Mouse (Mus musculus) embryo, embryonic 10.5 days (tissue): ENCODE data around the gene Sept9.

Experiments used
- DNase-seq: peaks from one replicate; pipeline ENCODE4 v3.0.0-alpha.2; 2015; ENCODE audit warnings: low spot score

Sept9 gene

DNA sequence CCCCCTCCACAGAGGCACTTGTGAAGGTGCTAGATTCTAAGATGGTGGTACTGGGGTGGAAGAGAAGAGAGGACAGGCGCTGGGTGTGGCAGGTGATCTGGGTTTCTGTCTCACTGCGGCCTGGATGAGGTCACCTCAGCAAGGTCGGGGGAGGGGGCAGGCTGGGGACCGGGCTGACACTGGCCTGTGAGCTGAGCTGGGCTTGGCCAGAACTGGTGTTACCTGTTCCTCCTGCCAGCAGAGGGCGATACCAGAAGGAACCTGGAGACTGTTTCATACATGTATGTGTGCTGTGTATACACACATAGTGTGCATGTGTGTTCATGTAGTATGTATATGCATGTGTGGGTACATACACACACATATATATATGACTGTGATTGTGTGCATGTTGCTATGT, 23.2 kb upstream of the Sept9 start:
- DNase-seq: peak; percentile 58

DNA sequence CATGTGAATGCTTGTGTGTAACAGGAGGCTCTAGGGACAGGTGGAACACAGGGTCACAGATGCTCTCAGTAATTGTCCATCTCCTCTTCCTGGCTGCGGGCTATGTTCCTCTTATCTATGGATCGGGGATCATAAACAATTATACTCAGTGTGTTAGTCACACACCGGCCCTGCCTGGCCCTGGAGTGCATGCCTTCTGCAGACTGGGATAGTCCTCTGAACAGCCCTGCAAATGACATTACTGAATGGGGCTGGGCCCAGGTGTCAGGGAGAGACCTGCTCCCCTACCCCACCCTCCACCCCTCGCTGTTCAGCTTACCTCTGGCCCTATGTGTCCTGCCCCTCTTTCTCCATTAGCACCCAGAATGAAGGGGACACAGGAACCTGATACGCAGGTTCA, 22.6 kb upstream of the Sept9 start:
- no peak for DNase-seq

DNA sequence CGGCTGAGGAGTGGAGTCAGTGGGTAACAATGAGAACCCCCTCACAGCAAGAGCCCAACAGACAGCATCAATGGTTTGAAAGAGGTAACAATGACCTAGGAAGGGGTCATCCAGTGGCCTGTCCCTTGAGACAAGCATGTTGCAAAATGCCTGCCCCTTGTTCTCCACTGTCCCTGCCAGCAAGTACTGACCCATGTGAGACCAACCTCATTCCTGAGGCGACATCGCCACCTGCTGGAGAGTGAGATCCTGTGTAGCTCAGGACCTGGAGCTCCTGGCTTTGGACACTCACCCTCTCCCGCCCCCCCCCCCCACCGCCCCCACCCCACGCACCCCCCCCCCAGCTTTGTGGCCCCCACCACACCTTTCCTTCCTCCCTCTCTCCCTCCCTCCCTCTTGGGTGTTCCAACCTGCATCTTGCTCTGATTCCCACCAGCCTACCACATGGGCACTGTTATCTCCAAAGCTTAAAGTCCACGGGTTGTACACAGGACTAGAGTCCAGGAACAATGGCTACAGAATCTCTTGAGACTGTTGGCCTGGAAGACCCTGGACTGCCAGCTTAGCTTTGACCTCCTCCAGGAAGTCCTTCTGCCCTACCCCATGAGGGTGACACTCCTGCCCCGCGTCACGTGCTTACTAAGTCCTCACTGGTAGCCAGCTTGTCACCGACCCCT, 22.0 kb upstream of the Sept9 start:
- peak; percentile 91 for DNase-seq

DNA sequence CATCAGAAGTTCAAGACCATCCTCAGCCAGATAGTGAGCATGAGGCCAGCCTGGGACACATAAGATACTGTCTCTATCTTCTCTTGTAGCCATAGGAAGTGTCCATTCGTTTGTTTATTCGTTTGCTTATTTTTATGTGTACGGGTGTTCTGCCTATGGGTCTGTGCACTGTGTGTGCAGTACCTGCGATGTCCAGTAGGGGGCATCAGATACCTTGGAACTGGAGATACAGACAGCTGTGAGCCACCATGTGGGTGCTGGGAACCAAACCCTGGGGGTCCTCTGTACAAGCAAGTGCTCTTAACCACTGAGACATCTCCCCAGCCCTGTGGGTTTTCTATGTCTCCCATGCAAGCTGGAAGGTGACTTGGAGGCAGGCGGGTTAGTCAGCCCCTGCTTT, 19.6 kb upstream of the Sept9 start:
- no peak for DNase-seq

DNA sequence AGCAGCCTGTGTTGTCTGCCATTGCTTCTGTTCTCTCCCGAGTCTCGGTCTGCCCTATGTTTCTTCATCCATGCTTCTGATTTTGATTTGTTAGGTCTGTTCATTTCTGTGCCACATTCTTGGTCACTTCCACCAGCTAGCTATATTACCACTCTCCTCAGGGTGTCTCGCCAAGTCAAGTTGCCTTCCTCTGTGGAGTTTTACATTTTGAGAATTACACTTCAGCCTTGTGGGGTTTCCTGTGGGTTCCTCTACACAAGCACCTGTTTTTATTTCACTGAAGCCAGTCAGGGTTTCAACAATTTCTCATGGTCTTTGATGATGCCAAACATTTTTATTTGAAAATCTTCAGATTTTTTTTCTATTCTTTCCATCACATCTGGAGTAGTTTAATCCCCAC, 16.7 kb upstream of the Sept9 start:
- DNase-seq: no peak

DNA sequence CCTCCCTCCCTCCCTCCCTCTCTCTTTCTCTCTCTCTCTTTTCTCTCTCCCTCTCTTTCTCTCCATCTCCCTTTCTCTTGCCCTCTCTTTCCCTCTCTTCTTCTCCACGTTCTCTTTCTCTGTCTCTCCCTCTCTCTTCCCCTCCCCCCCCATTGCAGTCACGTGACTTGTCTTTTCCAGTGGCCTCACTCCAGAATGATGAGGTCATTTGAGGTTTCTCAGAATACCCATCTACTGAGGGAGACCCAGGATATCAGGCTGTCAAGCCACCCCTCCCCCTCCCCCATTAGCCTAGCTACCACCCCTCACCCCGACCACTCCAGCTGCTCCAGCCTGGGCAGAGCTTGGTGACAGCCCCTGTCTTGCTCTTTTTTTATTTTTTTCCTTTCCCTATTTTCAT, 16.2 kb upstream of the Sept9 start:
- no peak for DNase-seq

DNA sequence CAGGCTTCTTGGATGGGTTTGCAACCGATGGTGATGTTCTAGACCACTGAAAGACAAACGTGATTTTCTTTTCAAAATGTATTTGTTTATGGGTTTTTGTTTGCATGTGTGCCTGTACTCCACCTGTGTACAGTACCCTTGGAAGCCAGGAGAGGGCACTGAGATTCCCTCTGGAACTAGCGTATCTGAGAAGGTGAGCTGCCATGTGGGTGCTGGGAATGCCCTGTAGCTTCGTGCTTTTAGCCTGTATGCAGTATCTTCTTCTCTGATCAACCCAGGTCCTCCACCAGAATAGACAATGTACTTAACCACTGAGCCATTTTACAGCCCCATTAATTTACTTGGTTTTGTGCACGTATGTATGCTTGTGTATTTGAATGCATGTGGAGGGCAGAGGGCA, 15.6 kb upstream of the Sept9 start:
- DNase-seq: no peak

DNA sequence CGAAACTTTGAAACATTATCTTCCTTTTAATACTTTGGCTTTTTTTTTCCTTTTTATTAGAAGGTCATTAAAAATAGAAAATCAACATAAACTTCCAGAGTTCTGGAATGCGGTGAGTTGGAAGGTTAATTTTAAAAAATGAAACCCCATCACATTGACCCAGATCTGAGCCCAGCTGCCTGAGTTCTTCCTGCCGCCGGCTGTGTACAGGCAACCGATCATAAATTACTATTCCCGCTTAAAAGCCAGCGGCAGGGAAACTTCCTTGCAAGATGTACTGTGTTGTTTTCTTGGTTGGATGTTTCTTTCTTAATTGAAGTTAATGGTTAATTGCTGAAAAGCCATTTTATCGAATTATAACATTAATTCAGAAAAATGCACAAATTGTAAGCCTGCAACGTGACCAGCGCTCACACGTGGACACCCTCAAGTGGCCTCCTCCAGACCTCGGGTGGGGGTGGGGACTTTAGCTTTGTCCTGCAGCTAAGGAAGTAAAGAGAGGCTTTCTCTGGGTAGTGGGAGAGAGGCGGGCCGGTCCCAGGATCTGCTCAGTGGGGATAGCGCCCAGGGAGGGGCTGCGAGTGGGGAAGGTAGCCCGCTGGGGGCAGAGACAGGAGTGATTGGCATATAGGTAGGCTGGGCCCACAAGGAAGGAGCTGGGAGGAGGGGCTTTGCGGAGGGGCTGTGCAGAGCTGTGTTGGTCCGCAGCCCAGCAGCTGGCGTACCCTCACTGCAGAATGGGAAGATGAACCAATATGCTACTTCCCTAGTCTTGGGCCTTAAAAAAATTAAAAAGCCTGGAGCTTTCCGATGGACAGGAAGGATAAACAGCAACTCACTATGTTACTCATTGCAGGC, 14.2 kb upstream of the Sept9 start:
- DNase-seq: peak; percentile 45

DNA sequence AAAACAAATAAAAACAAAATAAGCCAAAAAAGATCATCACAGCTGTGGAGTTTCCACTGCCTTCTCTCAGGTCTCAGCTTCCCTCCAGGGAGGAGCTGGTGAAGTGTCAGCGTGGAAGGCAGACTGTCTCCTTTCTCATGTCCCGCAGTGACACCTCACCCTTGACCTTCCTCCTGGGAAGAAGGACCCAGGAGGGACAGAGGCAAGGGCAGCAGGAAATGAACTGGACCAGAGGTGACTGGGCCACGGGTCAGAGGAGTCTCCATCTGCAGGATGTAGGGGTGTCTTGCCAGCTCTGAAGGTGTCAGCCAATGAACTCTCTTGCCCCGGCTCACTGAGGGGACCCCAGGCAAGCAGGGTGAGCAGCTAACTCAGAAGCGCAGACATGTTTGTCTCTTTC, 7.9 kb upstream of the Sept9 start:
- no peak for DNase-seq

DNA sequence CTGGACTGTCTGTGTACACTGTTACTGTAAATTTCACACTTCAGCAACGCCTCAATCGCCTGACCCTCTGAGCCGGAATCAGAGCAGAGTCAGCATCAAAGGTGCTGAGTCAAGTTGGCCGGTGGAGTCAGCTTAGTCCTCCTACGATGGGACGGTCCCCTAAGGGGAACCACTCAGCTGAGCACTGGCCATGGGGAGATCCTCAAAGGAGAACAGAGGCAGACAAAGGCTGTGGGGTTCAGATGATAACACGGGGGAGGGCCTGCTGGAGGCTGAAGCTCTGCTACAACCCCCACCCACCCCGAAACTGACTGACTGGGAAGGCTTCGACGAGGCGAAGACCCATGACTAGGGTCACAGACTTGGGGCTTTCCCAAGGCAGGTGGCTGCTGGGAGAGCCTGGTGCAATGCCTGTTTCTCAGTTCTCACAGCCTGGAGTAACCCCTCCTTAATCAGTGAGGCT, 5.0 kb upstream of the Sept9 start:
- no peak for DNase-seq

DNA sequence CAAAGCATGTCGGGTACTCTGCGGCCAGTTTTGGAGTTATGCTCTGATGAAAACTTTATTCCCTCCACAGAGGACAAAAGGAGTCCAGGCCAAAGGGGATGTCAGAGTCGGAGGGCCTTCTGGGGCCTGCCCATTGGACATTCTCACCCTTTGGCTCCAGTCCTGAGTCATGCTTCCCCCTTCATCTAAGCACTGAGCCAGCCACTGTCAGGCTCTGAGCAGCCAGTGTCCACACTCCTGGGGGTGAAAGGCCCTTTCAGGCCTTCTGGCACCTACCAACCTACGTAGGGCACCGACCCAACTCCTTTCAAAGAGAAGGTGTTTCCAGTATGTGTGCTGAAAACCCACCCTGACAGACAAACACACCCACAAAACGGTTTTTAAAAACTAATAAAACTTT, 3.8 kb upstream of the Sept9 start:
- DNase-seq: no peak

DNA sequence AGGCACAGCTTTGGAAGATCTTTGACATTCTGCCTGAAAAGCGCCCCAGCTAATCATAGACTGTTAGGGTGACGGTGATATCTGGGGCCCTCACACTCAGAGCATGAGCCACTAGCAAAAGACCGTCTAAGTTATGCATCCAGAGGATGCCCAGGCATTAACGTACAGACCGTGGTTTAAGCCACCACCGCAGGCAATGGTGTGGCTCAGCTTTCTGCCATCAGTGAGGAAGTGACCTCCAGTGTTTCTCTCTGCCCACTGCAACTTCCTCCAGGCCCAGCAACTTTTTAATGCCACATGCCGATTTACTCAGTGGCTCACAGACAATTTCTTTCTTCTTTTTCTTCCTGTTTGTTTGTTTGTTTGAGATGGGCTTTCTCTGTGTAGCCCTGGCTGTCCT, 2.8 kb upstream of the Sept9 start:
- no peak for DNase-seq

DNA sequence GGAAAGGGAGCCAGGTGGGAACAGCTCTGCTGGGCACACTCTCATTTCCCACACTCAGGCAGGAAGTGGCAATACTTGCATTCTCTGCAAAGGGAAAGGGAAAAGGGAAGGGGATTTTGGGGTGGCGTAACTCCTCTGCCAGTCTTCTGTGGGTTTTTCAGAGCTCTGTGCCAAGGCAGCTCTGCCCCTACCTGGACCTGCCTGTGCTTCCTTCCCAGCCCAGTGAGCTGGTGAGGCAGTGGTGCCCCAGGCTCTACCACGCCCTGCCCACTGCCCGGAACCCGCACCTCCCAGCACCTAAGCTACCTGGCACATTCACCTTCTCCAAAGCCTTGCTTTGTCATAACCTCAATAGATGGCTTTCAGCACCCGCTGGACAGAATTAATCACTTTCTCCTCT, 1.3 kb upstream of the Sept9 start:
- DNase-seq: no peak

DNA sequence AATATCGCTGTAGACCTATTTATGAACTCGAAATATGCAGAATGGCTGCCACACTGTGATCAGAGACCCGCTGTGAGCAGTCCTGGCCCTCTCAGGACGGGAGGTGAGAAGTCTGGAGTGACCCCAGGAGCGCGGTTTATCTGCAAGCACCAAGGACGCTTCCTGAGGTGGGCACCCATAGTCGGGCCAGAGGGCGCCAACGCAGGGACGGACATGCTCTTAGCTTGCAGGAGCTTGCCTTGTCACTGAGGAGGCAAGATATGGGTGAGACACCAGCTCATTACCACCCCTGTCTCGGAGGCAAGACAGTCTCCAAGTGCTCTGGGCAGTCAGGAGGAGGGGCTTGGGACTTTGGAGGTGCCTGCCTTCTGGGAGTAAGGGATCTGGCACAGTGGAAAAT, 2.4 kb downstream of the Sept9 start:
- DNase-seq: no peak

DNA sequence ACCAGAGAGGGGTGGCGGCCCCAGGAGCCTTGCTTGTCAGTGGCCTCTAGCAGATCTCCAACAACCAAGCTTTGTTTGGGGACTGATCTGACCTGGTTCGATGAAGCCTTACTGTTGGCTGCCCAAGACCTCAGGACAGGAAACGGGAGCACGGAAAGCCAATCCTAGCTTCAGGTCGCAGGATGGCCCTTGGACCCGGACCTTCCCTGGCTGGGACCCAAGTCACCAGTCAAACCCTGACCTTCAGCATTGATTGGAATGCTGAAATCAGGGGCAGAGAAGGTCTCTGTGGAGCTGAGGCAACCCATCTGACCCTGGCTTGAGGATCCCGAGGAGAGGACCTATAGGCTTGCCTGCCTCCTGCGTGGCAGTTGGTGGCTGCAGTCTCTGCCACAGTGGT, 5.1 kb downstream of the Sept9 start:
- DNase-seq: no peak

DNA sequence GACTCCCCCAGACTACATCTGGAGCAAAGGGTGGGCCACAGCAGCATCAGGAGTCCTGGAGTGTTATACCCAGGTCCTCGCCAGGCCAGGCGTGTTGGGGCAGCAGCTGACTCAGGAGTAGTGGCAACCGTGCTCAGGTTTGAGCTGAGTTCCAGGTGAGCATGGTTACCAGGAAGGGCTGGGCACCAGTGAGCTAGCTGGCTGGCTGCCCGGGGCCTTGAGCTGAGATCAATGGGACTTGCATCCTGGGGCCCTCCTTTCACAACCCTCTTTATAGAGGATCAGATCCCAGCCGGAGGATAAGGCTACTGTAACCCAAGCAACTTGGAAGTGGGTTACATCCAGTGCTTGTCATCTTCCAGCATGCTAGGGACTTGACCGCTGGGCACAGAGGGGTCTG, 5.6 kb downstream of the Sept9 start:
- DNase-seq: no peak

DNA sequence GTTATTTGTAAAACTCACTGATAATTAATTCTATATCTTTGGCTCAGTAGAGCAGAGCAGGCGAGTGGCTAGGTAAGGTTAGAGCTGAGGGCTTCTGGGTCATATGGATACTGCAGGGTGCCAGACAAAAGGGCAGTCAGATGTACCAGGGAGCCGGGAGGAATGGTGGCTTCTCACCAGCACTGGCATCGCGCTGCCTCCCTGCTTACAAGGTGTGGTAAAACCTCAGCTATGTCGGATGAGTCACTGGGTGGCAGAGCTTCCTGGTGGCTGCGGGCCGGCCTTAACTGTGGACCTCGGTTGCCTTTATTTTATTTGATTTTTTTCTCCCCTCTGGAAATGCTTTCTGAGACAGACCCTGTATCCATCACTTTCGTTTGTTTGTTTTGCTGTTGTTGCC, 6.0 kb downstream of the Sept9 start:
- no peak for DNase-seq

DNA sequence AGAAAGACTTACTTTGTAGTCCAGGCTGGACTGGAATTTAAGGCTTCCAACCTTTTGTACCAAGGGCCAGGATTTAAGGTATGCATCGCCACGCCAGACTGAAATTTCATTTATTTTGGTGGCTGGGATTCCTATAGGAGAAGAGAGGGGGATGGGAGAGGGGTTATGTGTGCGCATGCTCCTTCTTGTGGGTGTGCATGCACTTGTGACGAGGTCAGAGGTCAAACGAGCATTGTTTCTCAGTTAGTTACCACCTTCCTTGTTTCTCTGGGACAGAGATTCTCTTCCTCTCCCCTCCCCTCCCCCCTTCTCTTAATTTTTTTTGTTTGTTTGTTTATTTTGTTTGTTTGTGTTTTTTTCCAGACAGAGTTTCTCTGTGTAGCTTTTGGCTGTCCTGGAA, 8.0 kb downstream of the Sept9 start:
- peak; percentile 28 for DNase-seq

DNA sequence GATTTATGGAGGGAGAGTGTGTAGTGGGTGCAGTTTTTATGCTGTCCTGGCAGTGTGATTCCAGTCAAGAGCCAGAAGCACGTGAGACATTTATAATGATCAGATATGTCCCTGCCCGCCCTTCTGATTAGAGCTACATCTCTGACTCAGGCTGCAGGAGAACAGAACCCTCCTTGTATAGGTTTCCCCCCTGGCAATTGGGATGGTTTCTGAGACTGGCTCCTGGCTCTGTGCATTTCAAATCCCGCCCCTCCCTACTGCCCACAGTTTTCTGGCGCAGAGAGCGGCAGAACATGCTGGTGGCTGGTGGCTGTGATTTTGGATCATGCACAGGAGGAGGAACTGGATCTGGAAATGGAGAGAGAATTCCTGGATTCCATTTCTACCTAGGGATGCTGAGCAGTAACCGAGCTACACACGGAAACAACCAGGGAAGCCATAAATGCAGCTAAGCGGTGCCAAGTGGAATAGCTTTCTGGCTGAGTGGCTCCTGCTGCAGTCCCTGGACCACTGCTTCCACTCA, 8.8 kb downstream of the Sept9 start:
- DNase-seq: no peak

DNA sequence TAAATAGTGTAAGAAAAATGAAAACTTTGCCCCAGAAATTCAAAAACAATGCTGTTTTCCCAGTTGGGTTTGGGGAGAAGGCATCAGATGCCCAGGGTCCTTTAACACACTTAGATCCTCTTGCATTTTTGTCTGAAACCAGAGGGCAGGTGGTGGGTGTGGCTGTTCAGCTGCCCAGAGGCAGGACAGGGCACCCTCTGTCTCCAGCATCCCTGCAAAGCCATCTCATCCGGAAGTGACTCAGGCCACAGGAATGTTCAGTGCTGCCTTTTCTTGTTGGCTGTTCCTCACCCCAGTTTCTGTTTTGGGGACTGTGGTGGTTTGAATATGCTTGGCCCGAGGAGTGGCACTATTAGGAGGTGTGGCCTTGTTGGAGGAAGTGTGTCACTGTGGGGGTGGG, 17.3 kb downstream of the Sept9 start:
- DNase-seq: no peak

DNA sequence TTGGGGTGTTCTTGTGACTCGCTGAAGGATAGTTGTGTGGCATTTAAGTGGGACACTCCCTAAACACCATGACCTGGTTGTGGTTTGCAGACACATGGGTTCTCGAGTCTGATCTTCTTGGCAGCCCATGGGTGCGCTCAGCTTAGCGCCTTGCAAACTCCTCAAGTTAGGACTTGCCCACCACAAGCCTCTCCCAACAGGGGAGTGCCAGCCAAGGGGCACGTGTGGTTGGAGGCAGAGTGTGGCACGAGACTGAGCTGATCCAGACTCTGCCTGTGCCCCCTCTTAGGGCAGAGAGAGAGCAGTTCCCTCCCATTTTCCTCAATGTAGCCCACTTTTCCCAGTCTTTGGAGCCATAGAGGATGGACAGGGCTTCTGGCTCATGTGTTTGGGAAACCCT, 18.6 kb downstream of the Sept9 start:
- no peak for DNase-seq

DNA sequence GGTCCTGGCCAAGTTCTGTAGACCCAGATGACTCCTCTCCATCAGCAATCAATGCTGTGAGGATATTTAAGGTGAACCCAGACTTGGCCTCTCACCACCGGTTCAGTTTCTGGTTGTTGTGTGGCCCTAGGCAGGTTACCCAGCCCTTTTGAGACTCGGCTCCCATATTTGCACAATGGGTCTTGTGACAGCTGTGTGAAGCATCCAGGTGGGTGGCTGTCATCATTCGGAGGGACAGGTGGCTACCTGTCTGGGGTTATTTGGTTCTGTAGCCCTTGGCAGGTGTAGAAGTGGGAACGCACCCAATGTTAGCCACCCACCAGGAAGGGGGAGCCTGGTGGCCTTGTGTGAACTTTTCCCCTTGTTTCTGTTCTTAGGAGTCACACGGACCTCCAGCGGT, 19.0 kb downstream of the Sept9 start:
- no peak for DNase-seq

DNA sequence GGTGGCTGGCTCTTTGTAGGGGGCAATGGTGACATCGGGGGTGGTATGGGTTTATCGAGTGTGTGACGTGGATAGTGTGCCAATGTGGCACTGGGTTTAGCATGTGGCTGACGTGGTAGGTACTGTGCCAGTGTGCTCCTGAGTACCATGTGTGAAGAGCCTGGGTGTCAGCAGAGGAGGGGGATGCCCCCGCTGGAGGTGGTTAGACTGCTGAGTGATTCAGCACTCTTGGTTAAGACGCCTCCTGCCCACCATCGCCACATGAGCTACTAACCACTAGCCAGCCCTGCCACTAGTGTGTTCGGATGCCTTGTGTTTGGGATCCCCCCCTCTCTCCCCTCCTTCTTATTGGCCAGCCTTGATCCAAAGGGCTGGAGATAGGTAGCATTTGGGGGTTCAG, 21.3 kb downstream of the Sept9 start:
- no peak for DNase-seq

DNA sequence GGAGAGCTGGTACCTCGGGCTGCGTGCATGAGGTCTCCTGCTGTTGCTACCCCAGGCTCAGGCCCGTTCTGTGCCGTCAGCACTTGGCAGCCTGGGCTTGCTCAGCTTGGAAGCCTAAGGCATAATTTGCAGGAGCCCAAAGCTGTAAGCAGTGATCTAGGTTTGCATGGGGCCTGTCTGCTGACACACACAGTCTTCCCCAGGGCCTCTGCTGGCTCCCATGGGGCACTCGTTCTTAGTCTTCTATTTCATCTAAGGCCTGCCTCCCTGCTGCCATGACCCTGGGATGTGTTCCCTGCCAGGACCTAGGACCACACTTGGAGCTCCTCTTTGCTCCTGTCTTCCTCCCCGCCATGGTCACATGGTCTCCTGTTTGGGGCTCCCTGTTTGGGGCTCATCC, 21.7 kb downstream of the Sept9 start:
- DNase-seq: no peak
